Mouse (Mus musculus) spleen, adult 2 months (tissue): Measurements from ENCODE around the gene Tsg101.

ENCODE experiments used
- CTCF ChIP-seq: fragments of 200-500 bp; IDR thresholded peaks from 2 replicates; pipeline ENCODE4 v1.5.1; 2011; ENCODE audit warnings: mild to moderate bottlenecking, inconsistent platforms; ENCODE audit not compliant: insufficient read depth, insufficient read length, insufficient replicate concordance; ENCODE audit errors: extremely low read depth
- POLR2A ChIP-seq: fragments of 200-500 bp; IDR thresholded peaks from 2 replicates; pipeline ENCODE4 v1.6.1; 2011; ENCODE audit warnings: low read depth, low read length, inconsistent platforms

- TF ChIP-seq CTCF (no peak), POLR2A (no peak)
Observed at GRCm38 (mm10) chr7:46876841-46877240, 42.9 kb downstream of the Tsg101 start.
